Mouse (Mus musculus) neural tube, embryonic 11.5 days (tissue): ENCODE measurements around the gene Schip1. TPM values are rescaled to one million over a fixed set of nuclear protein-coding genes. Genes with fewer than 3 reads are reported as not detected.

Experiments
- ATAC-seq: fragments of 200-750 bp; cut with Nextera tagmentation; 2 replicates; pipeline ENCODE4 v1.8.0; 2017; ENCODE audit warnings: moderate number of reproducible peaks, mild to moderate bottlenecking, moderate TSS enrichment, moderate library complexity; ENCODE audit not compliant: insufficient read depth, low FRiP score, low TSS enrichment
- DNase-seq: peaks from one replicate; pipeline ENCODE4 v3.0.0-alpha.2; 2015; ENCODE audit warnings: low spot score
- H3K27ac ChIP-seq: fragments of 300-500 bp; sonication (generic); 2 replicates; pipeline ENCODE4 v1.5.1; 2014; ENCODE audit warnings: low read depth, mild to moderate bottlenecking, low read length
- H3K27me3 ChIP-seq: fragments of 300-500 bp; sonication (generic); 2 replicates; pipeline ENCODE4 v1.6.1; 2014; ENCODE audit warnings: mild to moderate bottlenecking, low read length, mixed read lengths; ENCODE audit not compliant: control insufficient read depth, insufficient read depth
- H3K36me3 ChIP-seq: fragments of 300-500 bp; sonication (generic); 2 replicates; pipeline ENCODE4 v1.6.1; 2014; ENCODE audit warnings: mild to moderate bottlenecking, low read length, moderate library complexity, mixed read lengths; ENCODE audit not compliant: control insufficient read depth, insufficient read depth
- H3K4me1 ChIP-seq: fragments of 300-500 bp; sonication (generic); 2 replicates; pipeline ENCODE4 v1.6.1; 2014; ENCODE audit warnings: low read length, mixed read lengths; ENCODE audit not compliant: control insufficient read depth, insufficient read depth
- H3K4me2 ChIP-seq: fragments of 300-500 bp; sonication (generic); 2 replicates; pipeline ENCODE4 v1.6.1; 2014; ENCODE audit warnings: low read depth, mild to moderate bottlenecking, moderate library complexity
- H3K4me3 ChIP-seq: fragments of 300-500 bp; sonication (generic); 2 replicates; pipeline ENCODE4 v1.5.1; 2014; ENCODE audit warnings: low read depth, low read length
- H3K9ac ChIP-seq: fragments of 300-500 bp; sonication (generic); 2 replicates; pipeline ENCODE4 v1.6.1; 2014; ENCODE audit warnings: mild to moderate bottlenecking, low read length
- H3K9me3 ChIP-seq: fragments of 300-500 bp; sonication (generic); 2 replicates; pipeline ENCODE4 v1.6.1; 2016; ENCODE audit warnings: low read length; ENCODE audit not compliant: control insufficient read depth
- WGBS: fragments of 180-500 bp; shearing (Covaris S2); extraction: QIAGEN DNeasy Blood & Tissue Kit; methylation state at CpG from one replicate; pipeline ENCODE4 v1.1.7; 2014; 5-methylcytosine and 5-hydroxymethylcytosine counted together
- polyA plus RNA-seq: library from polyadenylated mRNA; unstranded; fragments of >200 nt; fragmentation: Nextera tagmentation; extraction: Ambion mirVana; gene quantifications from 2 replicates; pipeline ENCODE4 v1.2.1, GENCODE M21; 2014

Schip1 gene
- polyA plus RNA-seq, 1 experiment from 2014 or later = 87.2 TPM

DNA sequence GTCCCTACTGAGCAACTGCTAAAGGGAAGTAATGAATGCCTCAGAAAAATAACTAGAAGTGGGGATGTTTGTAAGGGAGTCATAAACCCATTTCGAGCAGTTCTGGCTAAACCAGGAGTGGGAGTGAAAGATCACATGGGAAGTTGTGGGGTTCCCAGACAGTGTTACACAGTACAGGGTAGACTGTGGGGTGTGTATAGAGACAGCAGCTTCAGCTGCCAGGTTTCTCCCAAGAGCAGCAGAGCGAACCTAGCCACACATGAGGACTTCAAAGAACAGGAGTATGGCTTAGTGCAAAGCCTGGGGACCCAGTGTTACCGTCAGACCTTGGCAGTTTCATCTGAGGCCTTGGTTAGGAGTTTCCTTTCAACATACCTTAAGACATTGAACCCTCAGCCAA is 568.1 kb downstream of the Schip1 start:
- Histone ChIP-seq H3K9ac (no peak overlapping the region), H3K9me3 (no peaks in the 10 kb centered on the region), H3K4me1 (no peaks in the 10 kb centered on the region), H3K4me3 (no peak overlapping the region), H3K27ac (no peak overlapping the region), H3K27me3 (no peaks in the 10 kb centered on the region), H3K4me2 (no peak overlapping the region), H3K36me3 (no peaks in the 10 kb centered on the region)
- no peak for ATAC-seq
- 89% methylated on average over 3 of the region's 3 CpGs for WGBS
- DNase-seq = no peak

- ATAC-seq (no peak), DNase-seq (no peak)
- Histone ChIP-seq H3K36me3 (no peaks in the 10 kb centered on the region), H3K27me3 (no peaks in the 10 kb centered on the region), H3K4me1 (no peaks in the 10 kb centered on the region), H3K4me3 (no peak overlapping the region), H3K4me2 (no peak overlapping the region), H3K9me3 (no peaks in the 10 kb centered on the region), H3K27ac (no peak overlapping the region), H3K9ac (no peak overlapping the region)
- 96% methylated on average over 4 of the region's 4 CpGs for WGBS
Measured at GRCm38 (mm10) chr3:68633577-68633976, 569.0 kb downstream of the Schip1 start.

DNA sequence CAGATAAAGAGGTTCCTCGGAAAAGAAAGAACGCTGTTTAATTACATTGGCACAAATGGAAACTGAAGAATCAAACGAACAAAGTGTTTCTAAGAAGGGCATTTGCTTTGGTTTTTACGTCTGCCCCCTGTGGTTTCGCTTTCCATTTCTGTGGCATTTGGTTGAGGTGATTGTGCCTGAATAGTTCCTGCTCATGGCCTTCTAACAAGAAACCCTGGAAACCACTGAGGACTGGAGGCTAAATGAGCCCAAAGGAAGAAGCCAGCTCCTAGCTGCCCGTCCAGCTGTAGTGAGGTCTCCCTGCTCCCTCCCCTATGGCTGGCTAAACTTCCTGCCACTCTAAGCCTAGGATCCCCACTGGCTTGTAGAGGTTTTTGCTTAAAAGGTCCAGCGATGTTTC is 573.4 kb downstream of the Schip1 start:
- Histone ChIP-seq H3K4me2 (no peak overlapping the region), H3K4me3 (no peak overlapping the region), H3K4me1 (no peaks in the 10 kb centered on the region), H3K27ac (no peak overlapping the region), H3K27me3 (no peaks in the 10 kb centered on the region), H3K9ac (no peak overlapping the region), H3K9me3 (no peaks in the 10 kb centered on the region), H3K36me3 (no peaks in the 10 kb centered on the region)
- ATAC-seq = no peak
- WGBS = 24% methylated on average over 7 of the region's 7 CpGs
- no peak for DNase-seq

GRCm38 (mm10) chr3:68638703-68639102 is 574.1 kb downstream of the Schip1 start:
- H3K4me1 ChIP-seq = no peaks in the 10 kb centered on the region
- DNase-seq (no peak), ATAC-seq (no peak)
- H3K36me3 ChIP-seq = no peaks in the 10 kb centered on the region
- H3K4me3 ChIP-seq = no peak overlapping the region
- no peaks in the 10 kb centered on the region for H3K27me3 ChIP-seq
- H3K27ac ChIP-seq = no peak overlapping the region
- no peaks in the 10 kb centered on the region for H3K9me3 ChIP-seq
- H3K9ac ChIP-seq = no peak overlapping the region
- WGBS = 90% methylated on average over 1 of the region's 1 CpGs
- no peak overlapping the region for H3K4me2 ChIP-seq

- Histone ChIP-seq H3K9me3 (no peaks in the 10 kb centered on the region), H3K4me1 (no peaks in the 10 kb centered on the region), H3K36me3 (no peaks in the 10 kb centered on the region), H3K27me3 (no peaks in the 10 kb centered on the region), H3K27ac (no peak overlapping the region), H3K4me3 (no peak overlapping the region), H3K9ac (no peak overlapping the region), H3K4me2 (no peak overlapping the region)
- no peak for ATAC-seq
- DNase-seq = no peak
- 84% methylated on average over 7 of the region's 7 CpGs for WGBS
Measured at GRCm38 (mm10) chr3:68642935-68643334, 578.3 kb downstream of the Schip1 start.

DNA sequence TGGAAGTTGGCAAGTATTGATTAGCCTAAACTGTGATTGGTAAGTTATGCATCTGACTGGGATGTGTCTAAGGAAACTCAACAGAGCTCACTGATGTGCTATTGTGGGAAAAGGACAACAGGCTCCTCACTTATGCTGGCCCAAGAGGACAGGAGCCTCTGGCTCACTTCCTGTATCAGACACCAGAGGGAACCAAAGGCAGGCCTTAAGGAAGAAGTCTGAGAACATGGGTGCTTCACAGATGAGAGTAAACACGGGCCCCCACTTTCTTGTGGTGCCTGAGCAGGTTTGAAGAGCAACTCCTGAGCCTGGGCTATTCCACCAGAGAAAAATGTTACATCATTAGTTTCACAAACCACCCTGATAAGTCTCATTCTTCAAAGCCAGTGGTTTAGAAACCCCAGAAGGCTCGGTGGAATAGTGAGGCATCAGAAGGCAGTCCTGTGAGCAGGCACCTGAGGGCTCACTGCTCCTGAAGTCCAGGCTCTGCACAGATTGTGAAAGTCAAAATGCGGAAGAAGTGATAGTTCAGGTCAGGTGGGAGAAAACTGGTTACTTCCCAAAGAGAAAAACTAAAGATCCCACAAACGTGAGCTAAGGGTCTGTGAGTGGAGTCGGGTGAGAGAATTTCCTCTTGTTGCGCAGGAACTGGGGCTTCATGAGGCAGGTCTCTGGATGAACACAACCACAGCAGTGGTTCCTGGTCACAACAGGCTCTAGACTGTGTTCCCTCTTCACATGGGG is 582.0 kb downstream of the Schip1 start:
- 89% methylated on average over 6 of the region's 6 CpGs for WGBS
- DNase-seq = no peak
- no peak overlapping the region for H3K9ac ChIP-seq

GRCm38 (mm10) chr3:68647282-68647681 is 582.7 kb downstream of the Schip1 start:
- Histone ChIP-seq H3K27ac (no peak overlapping the region), H3K4me3 (no peak overlapping the region), H3K9ac (no peak overlapping the region), H3K9me3 (no peaks in the 10 kb centered on the region), H3K4me1 (no peaks in the 10 kb centered on the region), H3K4me2 (no peak overlapping the region), H3K36me3 (no peaks in the 10 kb centered on the region), H3K27me3 (no peaks in the 10 kb centered on the region)
- WGBS = 85% methylated on average over 3 of the region's 3 CpGs
- DNase-seq (no peak), ATAC-seq (no peak)

More for the DNA sequence above, 582.0 kb downstream of the Schip1 start:
- Histone ChIP-seq H3K27me3 (no peaks in the 10 kb centered on the region), H3K27ac (no peak overlapping the region), H3K36me3 (no peaks in the 10 kb centered on the region), H3K4me1 (no peaks in the 10 kb centered on the region), H3K4me3 (no peak overlapping the region), H3K4me2 (no peak overlapping the region), H3K9me3 (no peaks in the 10 kb centered on the region)
- ATAC-seq = no peak

- WGBS = 89% methylated on average over 3 of the region's 3 CpGs
- no peaks in the 10 kb centered on the region for H3K4me1 ChIP-seq
- H3K4me2 ChIP-seq = no peak overlapping the region
- no peaks in the 10 kb centered on the region for H3K9me3 ChIP-seq
- no peak overlapping the region for H3K4me3 ChIP-seq
- no peak overlapping the region for H3K9ac ChIP-seq
- DNase-seq = no peak
- H3K27ac ChIP-seq = no peak overlapping the region
- ATAC-seq = no peak
- H3K36me3 ChIP-seq = no peaks in the 10 kb centered on the region
- no peaks in the 10 kb centered on the region for H3K27me3 ChIP-seq
Measured at GRCm38 (mm10) chr3:68650251-68650650, 585.6 kb downstream of the Schip1 start.

- H3K27me3 ChIP-seq = no peaks in the 10 kb centered on the region
- 80% methylated on average over 4 of the region's 4 CpGs for WGBS
- DNase-seq = no peak
- no peaks in the 10 kb centered on the region for H3K4me1 ChIP-seq
- ATAC-seq = no peak
- H3K4me2 ChIP-seq = no peak overlapping the region
- H3K9ac ChIP-seq = no peak overlapping the region
- H3K27ac ChIP-seq = no peak overlapping the region
- no peaks in the 10 kb centered on the region for H3K36me3 ChIP-seq
- no peak overlapping the region for H3K4me3 ChIP-seq
- no peaks in the 10 kb centered on the region for H3K9me3 ChIP-seq
Measured at GRCm38 (mm10) chr3:68656607-68657352, 592.2 kb downstream of the Schip1 start.
